In genomic region chr1:62635203-62635602, GRCm38 (mm10) we compare ENCODE assay signal across 21 mouse cellular contexts.
DNase-seq lines count a peak whose midpoint lies in the region; ATAC-seq lines count a peak whose summit lies in the region.
"Had no signal": no experiment of that assay in that cellular context is flagged by ENCODE, and none has a peak within 500 bp of the region (broad histone marks: within the 10 kb centered on the region; RNA-seq: fewer than 3 reads in every experiment).

No protein-coding gene starts in this region.

- WGBS in heart, embryonic 10.5 days: 6% methylated on average over 6 of the region's 6 CpGs
- WGBS in embryonic facial prominence, embryonic 10.5 days: 63% methylated on average over 6 of the region's 6 CpGs
- 47% methylated on average over 6 of the region's 6 CpGs for WGBS in intestine, embryonic 16.5 days

- H3K36me3 ChIP-seq in heart, embryonic 10.5 days: no peaks in the 10 kb centered on the region
- no peaks in the 10 kb centered on the region for H3K36me3 ChIP-seq in embryonic facial prominence, embryonic 10.5 days (replicated peaks)
- no peaks in the 10 kb centered on the region for H3K36me3 ChIP-seq in intestine, embryonic 16.5 days (ENCODE audit: control insufficient read depth, insufficient read depth, low read length)
- H3K36me3 ChIP-seq: embryonic facial prominence, embryonic 13.5 days; forebrain, embryonic 12.5 days; heart, embryonic 15.5 days; hindbrain, embryonic 12.5 days had no signal

- no peaks in the 10 kb centered on the region for H3K27me3 ChIP-seq in heart, embryonic 10.5 days (ENCODE audit: insufficient read depth, poor library complexity, severe bottlenecking)
- H3K27me3 ChIP-seq in embryonic facial prominence, embryonic 10.5 days (replicated peaks; ENCODE audit: low read depth, poor library complexity, severe bottlenecking): no peaks in the 10 kb centered on the region
- H3K27me3 ChIP-seq in intestine, embryonic 16.5 days (replicated peaks; ENCODE audit: control insufficient read depth, insufficient read depth, low read length): no peaks in the 10 kb centered on the region
- H3K27me3 ChIP-seq: embryonic facial prominence, embryonic 13.5 days; heart, embryonic 15.5 days; hindbrain, embryonic 12.5 days had no signal

- H3K27ac ChIP-seq in heart, embryonic 10.5 days: peak overlapping the region; percentile 12; the same call in 1 of the 2 replicates
- H3K27ac ChIP-seq in embryonic facial prominence, embryonic 10.5 days (replicated peaks): peak overlapping the region; percentile 51; the same call in 1 of the 2 replicates
- 0 out of 2 replicates have a peak overlapping the region, but pooled peaks have one; percentile 20 for H3K27ac ChIP-seq in intestine, embryonic 16.5 days (ENCODE audit: low read length)
- H3K27ac ChIP-seq: embryonic facial prominence, embryonic 13.5 days; forebrain, embryonic 12.5 days; heart, embryonic 15.5 days; hindbrain, embryonic 12.5 days had no signal

- intact Hi-C loops in heart, postnatal 36 days (cut with DNase I): no loop called here
- intact Hi-C loops in gastrocnemius, postnatal 36 days (cut with DNase I): no loop called here

- H3K9ac ChIP-seq in intestine, embryonic 16.5 days (ENCODE audit: low read depth, low read length): no peak overlapping the region
- H3K9ac ChIP-seq: embryonic facial prominence, embryonic 13.5 days; forebrain, embryonic 12.5 days; heart, embryonic 15.5 days; hindbrain, embryonic 12.5 days had no signal

- H3K4me3 ChIP-seq in heart, embryonic 10.5 days: no peak overlapping the region
- no peak overlapping the region for H3K4me3 ChIP-seq in embryonic facial prominence, embryonic 10.5 days
- H3K4me3 ChIP-seq in intestine, embryonic 16.5 days (ENCODE audit: low read length): no peak overlapping the region
- H3K4me3 ChIP-seq: embryonic facial prominence, embryonic 13.5 days; forebrain, embryonic 12.5 days; heart, embryonic 15.5 days; hindbrain, embryonic 12.5 days had no signal

- ATAC-seq in intestine, embryonic 16.5 days: no peak
- ATAC-seq: forebrain, embryonic 16.5 days; hindbrain, embryonic 16.5 days; inflammation-experienced regulatory T-cells, adult 6 months had no signal

- H3K4me1 ChIP-seq in heart, embryonic 10.5 days: peaks cover 25% of the 10 kb centered on the region
- peaks cover 38% of the 10 kb centered on the region for H3K4me1 ChIP-seq in embryonic facial prominence, embryonic 10.5 days
- H3K4me1 ChIP-seq in intestine, embryonic 16.5 days (ENCODE audit: control insufficient read depth, insufficient read depth, low read length): peaks cover 13% of the 10 kb centered on the region; the same call in 1 of the 2 replicates

- no peak overlapping the region for H3K4me2 ChIP-seq in intestine, embryonic 16.5 days (ENCODE audit: low read depth, low read length)
- H3K4me2 ChIP-seq: embryonic facial prominence, embryonic 13.5 days; forebrain, embryonic 12.5 days; heart, embryonic 15.5 days; hindbrain, embryonic 12.5 days had no signal

- no peaks in the 10 kb centered on the region for H3K9me3 ChIP-seq in heart, embryonic 10.5 days
- no peaks in the 10 kb centered on the region for H3K9me3 ChIP-seq in embryonic facial prominence, embryonic 10.5 days
- H3K9me3 ChIP-seq in intestine, embryonic 16.5 days (ENCODE audit: control insufficient read depth, low read length): no peaks in the 10 kb centered on the region
- H3K9me3 ChIP-seq: embryonic facial prominence, embryonic 13.5 days; forebrain, embryonic 12.5 days; heart, embryonic 15.5 days; hindbrain, embryonic 12.5 days had no signal

- peak; percentile 75 for DNase-seq in heart, embryonic 10.5 days (ENCODE audit: low spot score)
- no peak for DNase-seq in heart, postnatal 36 days
- peak; percentile 9 for DNase-seq in kidney, postnatal 10 days
- no peak for DNase-seq in kidney, adult 11 months
- DNase-seq in embryonic facial prominence, embryonic 10.5 days (ENCODE audit: low spot score): no peak
- no peak for DNase-seq in ovary, postnatal 36 days (ENCODE audit: low spot score)
- no peak for DNase-seq in gastrocnemius, postnatal 36 days
- DNase-seq: adrenal gland, postnatal 10 days; cerebellum, adult 11-12 months; cerebellum, adult 9-10 months; cerebellum, postnatal 25 days; gastrocnemius, postnatal 14 days; heart, postnatal 4 days had no signal

Comparison
In these comparisons a context has a peak if more than half of its experiments do, and no peak if none do; other contexts are left out.
1. DNase-seq: peak in heart, embryonic 10.5 days (single experiment) and kidney, postnatal 10 days (single experiment); none in heart, postnatal 36 days (0 of 2), kidney, adult 11 months (single experiment), embryonic facial prominence, embryonic 10.5 days (single experiment), ovary, postnatal 36 days (single experiment) and gastrocnemius, postnatal 36 days (0 of 2).
2. Peak in every context shown above with its lines, with median percentiles within 50 percentile points of each other: H3K27ac ChIP-seq.